Mouse (Mus musculus) E14TG2a.4 (cell line): ENCODE measurements around the gene Slc24a5.

Source experiments
- H3K27me3 ChIP-seq: 2 replicates; pipeline ENCODE4 v1.6.1; 2014; ENCODE audit warnings: low read length, control low read depth; ENCODE audit not compliant: insufficient read depth
- H3K36me3 ChIP-seq: 2 replicates; pipeline ENCODE4 v1.6.1; 2014; ENCODE audit warnings: low read length, control low read depth; ENCODE audit not compliant: insufficient read depth
- H3K4me1 ChIP-seq: replicated peaks from 2 replicates; pipeline ENCODE4 v1.6.1; 2014; ENCODE audit warnings: low read depth, low read length, control low read depth
- H3K4me3 ChIP-seq: replicated peaks from 2 replicates; pipeline ENCODE4 v1.5.1; 2014; ENCODE audit warnings: mild to moderate bottlenecking, low read length
- H3K9me3 ChIP-seq: 2 replicates; pipeline ENCODE4 v1.6.1; 2014; ENCODE audit warnings: low read length, control low read depth
- CTCF ChIP-seq: conservative IDR thresholded peaks from 2 replicates; pipeline ENCODE4 v1.5.1; 2014; ENCODE audit warnings: low read length
- NANOG ChIP-seq: IDR thresholded peaks from 2 replicates; pipeline ENCODE4 v1.6.1; 2014; ENCODE audit warnings: borderline replicate concordance, low read length, mixed read lengths
- POU5F1 ChIP-seq: IDR thresholded peaks from 2 replicates; pipeline ENCODE4 v1.6.1; 2014; ENCODE audit warnings: low read length, borderline replicate concordance

Gene Slc24a5

GRCm38 (mm10) chr2:125055316-125055903 lies 12.5 kb upstream of the Slc24a5 start:
- Histone ChIP-seq H3K36me3 (no peaks in the 10 kb centered on the region), H3K4me1 (no peaks in the 10 kb centered on the region), H3K9me3 (no peaks in the 10 kb centered on the region), H3K4me3 (no peak overlapping the region), H3K27me3 (no peaks in the 10 kb centered on the region)
- TF ChIP-seq POU5F1 (no peak), CTCF (peak; percentile 71), NANOG (no peak)

- H3K36me3 ChIP-seq = no peaks in the 10 kb centered on the region
- no peaks in the 10 kb centered on the region for H3K27me3 ChIP-seq
- H3K4me1 ChIP-seq = peaks cover 3% of the 10 kb centered on the region
- H3K9me3 ChIP-seq = no peaks in the 10 kb centered on the region
- H3K4me3 ChIP-seq = no peak overlapping the region
- TF ChIP-seq NANOG (no peak), POU5F1 (no peak), CTCF (no peak)
Observed at GRCm38 (mm10) chr2:125057250-125057815, 10.6 kb upstream of the Slc24a5 start.

DNA sequence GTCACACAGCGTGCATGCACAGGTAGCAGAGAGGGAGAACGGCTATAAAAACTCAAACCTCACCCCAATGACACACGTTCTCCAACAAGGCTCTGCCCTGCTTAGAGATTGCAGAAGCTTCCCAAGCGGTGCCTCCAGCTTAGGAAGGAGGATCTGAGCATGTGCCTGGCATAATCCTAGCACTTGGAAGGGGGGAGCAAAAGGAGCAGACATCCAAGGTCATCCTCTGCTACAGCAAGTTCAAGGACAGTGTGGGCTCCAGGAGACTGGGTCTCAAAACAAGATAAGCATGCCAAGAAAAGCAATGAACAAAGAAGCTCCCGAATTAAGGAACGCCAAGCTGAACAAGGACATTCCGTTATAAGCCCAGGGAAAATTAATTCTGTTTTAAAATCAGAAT lies 6.5 kb upstream of the Slc24a5 start:
- Histone ChIP-seq H3K9me3 (no peaks in the 10 kb centered on the region), H3K4me3 (no peak overlapping the region), H3K36me3 (no peaks in the 10 kb centered on the region), H3K4me1 (peaks cover 12% of the 10 kb centered on the region), H3K27me3 (no peaks in the 10 kb centered on the region)
- TF ChIP-seq NANOG (no peak), POU5F1 (no peak), CTCF (no peak)

GRCm38 (mm10) chr2:125062944-125063343 lies 5.0 kb upstream of the Slc24a5 start:
- Histone ChIP-seq H3K36me3 (no peaks in the 10 kb centered on the region), H3K4me3 (no peak overlapping the region), H3K9me3 (no peaks in the 10 kb centered on the region), H3K4me1 (peaks cover 18% of the 10 kb centered on the region), H3K27me3 (no peaks in the 10 kb centered on the region)
- no peak for TF ChIP-seq CTCF
- no peak for TF ChIP-seq NANOG
- no peak for TF ChIP-seq POU5F1

DNA sequence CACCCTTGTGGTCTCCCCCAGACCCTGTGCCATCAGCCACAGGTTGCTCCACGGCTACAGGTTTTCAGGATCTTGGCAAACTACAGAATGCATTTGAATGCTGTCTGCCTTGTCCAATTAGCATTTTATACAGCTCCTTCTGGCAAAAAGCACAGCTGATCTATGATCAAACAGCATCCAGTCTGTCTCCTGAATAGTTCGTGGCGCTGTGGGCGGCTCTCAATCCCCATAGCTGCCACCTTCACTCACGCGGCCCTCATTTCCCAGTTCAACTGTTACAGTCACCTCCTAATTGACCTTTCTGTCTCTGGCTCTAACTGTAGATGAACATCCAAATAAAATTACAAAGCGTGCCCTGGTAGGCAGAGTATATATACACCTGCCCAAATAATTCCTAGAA lies 551 bp upstream of the Slc24a5 start:
- H3K27me3 ChIP-seq = no peaks in the 10 kb centered on the region
- no peaks in the 10 kb centered on the region for H3K36me3 ChIP-seq
- TF ChIP-seq POU5F1 (no peak), CTCF (no peak), NANOG (no peak)
- H3K9me3 ChIP-seq = no peaks in the 10 kb centered on the region
- H3K4me1 ChIP-seq = peaks cover 18% of the 10 kb centered on the region
- no peak overlapping the region for H3K4me3 ChIP-seq

- no peak overlapping the region for H3K4me3 ChIP-seq
- H3K4me1 ChIP-seq = peaks cover 9% of the 10 kb centered on the region
- H3K27me3 ChIP-seq = no peaks in the 10 kb centered on the region
- no peak for TF ChIP-seq NANOG
- no peak for TF ChIP-seq POU5F1
- no peak for TF ChIP-seq CTCF
- no peaks in the 10 kb centered on the region for H3K36me3 ChIP-seq
- H3K9me3 ChIP-seq = no peaks in the 10 kb centered on the region
Observed at GRCm38 (mm10) chr2:125068696-125069095, 772 bp downstream of the Slc24a5 start.

GRCm38 (mm10) chr2:125073056-125073780 lies 5.3 kb downstream of the Slc24a5 start:
- TF ChIP-seq POU5F1 (no peak), NANOG (no peak), CTCF (no peak)
- peaks cover 6% of the 10 kb centered on the region for H3K4me1 ChIP-seq
- H3K36me3 ChIP-seq = 0 out of 2 replicates have a peak, but pooled peaks cover 3% of the 10 kb centered on the region
- H3K4me3 ChIP-seq = no peak overlapping the region
- no peaks in the 10 kb centered on the region for H3K9me3 ChIP-seq
- H3K27me3 ChIP-seq = no peaks in the 10 kb centered on the region

- peaks cover 5% of the 10 kb centered on the region; the same call in 1 of the 2 replicates for H3K4me1 ChIP-seq
- H3K36me3 ChIP-seq = peaks cover 78% of the 10 kb centered on the region
- H3K27me3 ChIP-seq = no peaks in the 10 kb centered on the region
- no peaks in the 10 kb centered on the region for H3K9me3 ChIP-seq
- no peak overlapping the region for H3K4me3 ChIP-seq
- TF ChIP-seq CTCF (no peak), POU5F1 (no peak), NANOG (no peak)
Observed at GRCm38 (mm10) chr2:125083879-125084278, 16.0 kb downstream of the Slc24a5 start.
